Mouse (Mus musculus) heart, postnatal 0 days (tissue): ENCODE results near the gene Frmd6. TPM values are rescaled to one million over a fixed set of nuclear protein-coding genes. Genes with fewer than 3 reads are reported as not detected.
A peak's percentile ranks its signal among the peaks of the same experiment; 100 is the strongest.

ENCODE experiments used
- ATAC-seq: fragments of 200-750 bp; cut with Nextera tagmentation; 2 replicates; pipeline ENCODE4 v1.8.0; 2017; ENCODE audit warnings: low read depth, moderate number of reproducible peaks, moderate library complexity; ENCODE audit not compliant: insufficient read depth
- DNase-seq: peaks from one replicate; pipeline ENCODE4 v3.0.0-alpha.2; 2016; ENCODE audit warnings: low spot score
- H3K27ac ChIP-seq: fragments of 300-500 bp; sonication (generic); 2 replicates; pipeline ENCODE4 v1.5.1; 2014; ENCODE audit warnings: low read depth, mild to moderate bottlenecking
- H3K27me3 ChIP-seq: fragments of 300-500 bp; sonication (generic); 2 replicates; pipeline ENCODE4 v1.6.1; 2014; ENCODE audit warnings: low read length, mixed read lengths; ENCODE audit not compliant: control insufficient read depth, insufficient read depth
- H3K36me3 ChIP-seq: fragments of 300-500 bp; sonication (generic); replicated peaks from 2 replicates; pipeline ENCODE4 v1.6.1; 2014; ENCODE audit warnings: low read length, mixed read lengths; ENCODE audit not compliant: control insufficient read depth, insufficient read depth
- H3K4me1 ChIP-seq: fragments of 300-500 bp; sonication (generic); 2 replicates; pipeline ENCODE4 v1.6.1; 2014; ENCODE audit warnings: antibody characterized with exemption; ENCODE audit not compliant: control insufficient read depth, insufficient read depth
- H3K4me2 ChIP-seq: fragments of 300-500 bp; sonication (generic); 2 replicates; pipeline ENCODE4 v1.6.1; 2014; ENCODE audit warnings: low read depth, mild to moderate bottlenecking, low read length, moderate library complexity
- H3K4me3 ChIP-seq: fragments of 300-500 bp; sonication (generic); 2 replicates; pipeline ENCODE4 v1.5.1; 2014; ENCODE audit warnings: low read depth, low read length
- H3K9ac ChIP-seq: fragments of 300-500 bp; sonication (generic); replicated peaks from 2 replicates; pipeline ENCODE4 v1.6.1; 2014; ENCODE audit warnings: low read depth, low read length, mixed read lengths
- H3K9me3 ChIP-seq: fragments of 300-500 bp; sonication (generic); replicated peaks from 2 replicates; pipeline ENCODE4 v1.6.1; 2016; ENCODE audit warnings: low read length; ENCODE audit not compliant: control insufficient read depth
- CTCF ChIP-seq: IDR thresholded peaks from 2 replicates; pipeline ENCODE4 v1.5.1; 2016; ENCODE audit warnings: antibody characterized with exemption, control low read depth, low read depth
- EP300 ChIP-seq: IDR thresholded peaks from 2 replicates; pipeline ENCODE4 v1.6.1; 2016; ENCODE audit warnings: antibody characterized with exemption, low read depth
- WGBS: fragments of 180-500 bp; shearing (Covaris S2); extraction: QIAGEN DNeasy Blood & Tissue Kit; methylation state at CpG from one replicate; pipeline ENCODE4 v1.1.7; 2014; 5-methylcytosine and 5-hydroxymethylcytosine counted together
- polyA plus RNA-seq: library from polyadenylated mRNA; unstranded; fragments of >200 nt; fragmentation: Nextera tagmentation; extraction: Ambion mirVana; gene quantifications from 2 replicates; pipeline ENCODE4 v1.2.1, GENCODE M21; 2015
- total RNA-seq: library from RNA; depleted of rRNA; stranded (reverse); fragments of >200 nt; gene quantifications from 2 replicates; pipeline ENCODE4 v1.2.3, GENCODE M21; 2014; ENCODE audit warnings: low replicate concordance

Gene Frmd6
- total and polyA plus RNA-seq, 2 experiments from 2014 or later, result 17.4 to 29.2 TPM

DNA sequence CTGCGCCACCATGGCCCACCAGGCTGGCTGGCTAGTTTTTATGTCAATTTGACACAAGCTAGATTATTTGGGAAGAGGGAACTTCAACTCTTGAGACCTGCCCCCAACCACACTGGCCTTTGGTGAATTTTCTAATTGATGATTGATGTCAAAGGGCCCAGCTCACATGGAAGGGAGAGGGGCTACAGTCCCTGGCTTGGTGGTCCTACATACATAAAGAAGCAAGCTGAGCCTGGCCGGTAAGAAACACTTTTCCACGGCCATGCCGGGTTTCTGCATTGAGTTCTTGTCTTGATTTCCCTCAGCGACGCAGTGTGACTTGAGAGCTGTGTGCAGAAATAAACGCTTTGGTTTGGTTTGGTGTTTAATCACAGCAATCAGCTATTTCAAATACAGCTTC is 1.3 kb upstream of the Frmd6 start:
- Histone ChIP-seq H3K36me3 (no peaks in the 10 kb centered on the region), H3K27ac (peak overlapping the region; percentile 95; the same call in 1 of the 2 replicates), H3K9me3 (no peaks in the 10 kb centered on the region), H3K4me2 (peak overlapping the region; percentile 90), H3K27me3 (no peaks in the 10 kb centered on the region), H3K9ac (peak overlapping the region; percentile 78), H3K4me1 (peaks cover 26% of the 10 kb centered on the region), H3K4me3 (peak overlapping the region; percentile 66; the same call in 1 of the 2 replicates)
- 59% methylated on average over 7 of the region's 7 CpGs for WGBS
- no peak for ATAC-seq
- no peak for DNase-seq
- TF ChIP-seq CTCF (no peak), EP300 (no peak)

DNA sequence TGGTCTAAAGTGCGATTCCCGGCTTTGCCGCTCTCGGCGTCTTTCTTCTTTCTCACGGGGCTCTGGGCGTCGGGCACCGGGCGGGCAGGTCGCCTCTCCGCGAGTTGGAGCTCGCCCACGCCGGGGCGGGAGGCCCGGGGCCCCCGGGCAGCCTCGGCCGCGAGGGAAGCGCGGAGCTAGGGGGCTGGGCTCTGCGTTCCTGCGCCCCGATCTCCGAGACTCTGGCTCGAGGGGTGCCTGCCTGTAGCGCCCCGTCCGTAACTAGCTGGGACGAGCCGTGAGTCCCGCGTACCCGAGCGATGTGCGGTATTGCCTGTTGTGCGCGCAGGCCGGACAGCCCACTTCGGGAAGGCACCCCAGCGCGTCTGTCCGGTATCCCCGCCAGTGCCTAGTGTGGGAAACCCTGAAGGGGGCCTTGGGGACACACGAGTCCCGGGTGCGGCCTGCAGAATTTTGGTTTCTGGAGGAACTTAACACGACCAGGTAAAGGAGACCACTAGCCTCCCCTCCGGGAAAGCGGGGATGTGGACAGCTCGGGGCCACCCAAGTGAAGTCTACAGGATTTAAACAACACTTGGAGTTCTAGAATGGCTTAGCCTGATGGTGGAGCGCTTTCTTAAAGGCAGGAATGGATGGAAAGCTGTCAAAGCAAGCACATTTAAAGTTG is 470 bp downstream of the Frmd6 start:
- Histone ChIP-seq H3K27me3 (no peaks in the 10 kb centered on the region), H3K4me1 (peaks cover 38% of the 10 kb centered on the region), H3K27ac (peak overlapping the region; percentile 95), H3K4me3 (peak overlapping the region; percentile 66), H3K9me3 (no peaks in the 10 kb centered on the region), H3K4me2 (peak overlapping the region; percentile 90), H3K36me3 (no peaks in the 10 kb centered on the region), H3K9ac (peak overlapping the region; percentile 78)
- ATAC-seq (peak; percentile 50), DNase-seq (peak; percentile 45)
- WGBS, result under 1% methylated on average over 54 of the region's 55 CpGs
- TF ChIP-seq CTCF, result no peak
- TF ChIP-seq EP300, result no peak; the same call in 1 of the 2 replicates

DNA sequence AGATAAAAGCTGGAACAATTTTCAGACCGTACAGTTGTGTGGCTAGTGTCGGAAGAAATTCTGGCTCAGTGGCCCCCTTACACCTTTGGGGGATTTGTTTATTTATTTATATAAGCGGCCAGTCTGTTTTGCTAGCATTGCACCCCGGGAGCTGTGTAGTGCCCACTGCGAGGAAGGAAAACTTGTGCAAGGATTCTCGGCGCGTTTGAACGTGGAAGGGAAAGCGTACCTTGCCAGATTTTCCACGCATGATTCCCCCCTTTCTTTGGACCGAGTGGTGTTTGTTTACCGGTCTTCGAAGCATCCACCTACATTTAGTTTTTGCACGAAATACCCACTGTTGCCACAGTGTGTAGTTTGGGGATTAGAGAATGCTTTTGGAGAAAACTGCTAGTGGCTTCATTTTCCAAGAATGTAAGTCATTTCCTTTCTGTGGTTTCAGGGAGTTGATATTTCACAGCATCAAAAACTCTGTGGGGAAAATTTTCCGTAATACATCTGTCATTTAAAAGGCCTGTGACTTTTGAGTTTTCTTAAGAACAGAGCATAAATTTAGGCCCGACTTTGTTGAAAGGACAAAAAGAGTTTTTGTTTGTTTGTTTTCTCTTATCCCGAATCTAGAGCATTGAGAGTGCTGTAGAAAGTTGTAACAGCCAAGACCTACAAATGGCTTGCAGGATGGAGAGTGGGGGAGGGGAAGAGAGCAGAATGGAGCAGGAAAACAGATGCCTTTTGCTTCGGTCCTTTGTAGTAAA is 1.2 kb downstream of the Frmd6 start:
- peak overlapping the region; percentile 78 for H3K9ac ChIP-seq
- no peak for ATAC-seq
- H3K9me3 ChIP-seq, result no peaks in the 10 kb centered on the region
- 2% methylated on average over 19 of the region's 19 CpGs for WGBS
- DNase-seq, result peak; percentile 58
- H3K4me3 ChIP-seq, result peak overlapping the region; percentile 66
- peak overlapping the region; percentile 95 for H3K27ac ChIP-seq
- TF ChIP-seq CTCF (no peak), EP300 (no peak)
- no peaks in the 10 kb centered on the region for H3K27me3 ChIP-seq
- H3K4me2 ChIP-seq, result peak overlapping the region; percentile 90
- H3K4me1 ChIP-seq, result peaks cover 46% of the 10 kb centered on the region
- no peaks in the 10 kb centered on the region for H3K36me3 ChIP-seq

DNA sequence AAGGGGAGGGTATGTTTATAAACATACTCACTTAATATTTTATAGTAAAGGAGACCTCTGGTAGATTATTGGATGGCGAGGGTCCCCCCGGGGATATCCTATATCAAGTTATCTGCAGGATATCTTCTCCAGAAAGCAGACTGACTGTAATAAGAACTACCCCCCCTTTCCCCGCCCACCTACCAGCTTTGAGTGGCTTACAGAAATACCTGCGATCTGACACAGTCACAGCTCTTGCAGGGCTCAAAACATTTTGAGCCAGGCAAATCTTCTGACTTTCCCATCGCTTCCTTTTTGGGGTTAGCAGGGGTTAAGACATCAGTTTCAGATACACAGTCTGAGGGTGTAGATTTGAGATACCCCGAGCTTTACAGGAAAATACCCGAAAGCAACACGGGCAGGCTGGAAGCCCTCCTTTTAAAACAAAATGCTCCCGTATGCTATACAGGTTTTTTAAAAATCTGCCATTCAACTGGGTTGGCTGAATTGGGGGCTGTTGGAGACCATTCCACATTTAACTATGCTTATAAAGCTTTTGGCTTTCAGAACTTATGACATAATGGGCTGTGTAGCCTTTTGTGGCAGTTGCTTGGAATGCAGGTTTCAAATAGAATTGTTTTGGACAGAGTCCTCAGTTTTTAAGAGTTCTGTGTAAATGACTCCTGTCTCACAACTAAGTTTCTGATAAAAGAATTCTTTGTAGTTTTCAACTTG is 2.0 kb downstream of the Frmd6 start:
- DNase-seq (no peak), ATAC-seq (no peak)
- no peak for TF ChIP-seq EP300
- no peak for TF ChIP-seq CTCF
- Histone ChIP-seq H3K4me3 (peak overlapping the region; percentile 66), H3K36me3 (no peaks in the 10 kb centered on the region), H3K4me1 (peaks cover 52% of the 10 kb centered on the region), H3K9ac (peak overlapping the region; percentile 78), H3K4me2 (peak overlapping the region; percentile 90), H3K27me3 (no peaks in the 10 kb centered on the region), H3K27ac (peak overlapping the region; percentile 95), H3K9me3 (no peaks in the 10 kb centered on the region)
- 5% methylated on average over 9 of the region's 9 CpGs for WGBS

DNA sequence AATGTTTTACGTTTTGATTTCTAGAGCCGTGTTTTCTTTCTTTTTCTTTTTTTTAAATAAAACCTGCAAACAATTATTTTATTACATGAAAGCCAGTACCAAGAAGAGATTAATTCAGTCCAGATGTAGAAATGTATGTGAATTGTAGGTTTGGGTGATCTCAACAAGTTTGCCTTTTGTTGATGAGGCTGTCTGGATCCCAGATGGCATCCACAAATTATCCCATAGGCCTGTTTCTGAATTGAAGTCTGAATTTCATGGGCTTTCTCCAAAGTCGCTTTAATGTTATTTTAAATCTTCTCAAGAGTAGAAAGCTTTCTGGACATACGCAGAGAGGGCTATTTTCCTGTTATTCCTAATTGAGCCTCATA is 2.6 kb downstream of the Frmd6 start:
- Histone ChIP-seq H3K4me2 (peak overlapping the region; percentile 90; the same call in 1 of the 2 replicates), H3K4me3 (peak overlapping the region; percentile 66), H3K27ac (no peak overlapping the region), H3K4me1 (peaks cover 52% of the 10 kb centered on the region), H3K9ac (no peak overlapping the region), H3K9me3 (no peaks in the 10 kb centered on the region), H3K36me3 (no peaks in the 10 kb centered on the region), H3K27me3 (no peaks in the 10 kb centered on the region)
- no peak for TF ChIP-seq EP300
- TF ChIP-seq CTCF, result no peak
- DNase-seq, result no peak
- 74% methylated on average over 4 of the region's 4 CpGs for WGBS
- ATAC-seq, result no peak
